Mouse (Mus musculus): ENCODE measurements around the gene Hoxa5.

Hoxa5 gene

GRCm38 (mm10) chr6:52196811-52197210 is 7.6 kb downstream of the Hoxa5 start:
- peak; percentile 8 for DNase-seq

DNA sequence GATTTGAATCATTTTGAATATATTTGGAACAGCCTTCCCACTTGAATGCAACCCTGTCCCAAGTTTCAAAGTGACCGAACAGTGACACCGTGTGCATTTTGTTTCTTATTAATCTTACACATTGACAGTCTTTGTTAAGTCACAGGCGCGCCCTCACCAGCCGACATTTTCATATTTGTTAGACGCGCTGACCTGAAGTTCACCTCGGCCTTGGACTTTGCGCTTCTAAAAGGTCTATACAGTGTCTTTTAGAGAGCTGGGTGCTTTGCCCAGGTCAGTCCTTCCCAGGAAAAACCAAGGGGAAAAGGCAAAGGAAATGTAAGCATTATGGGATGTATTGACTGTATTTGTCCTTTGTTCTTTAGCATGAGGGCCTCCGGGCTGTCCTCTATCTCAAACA is 9.7 kb downstream of the Hoxa5 start:
- peak; percentile 45 for DNase-seq

GRCm38 (mm10) chr6:52191860-52192550 is 12.4 kb downstream of the Hoxa5 start:
- DNase-seq: peak; percentile 91

GRCm38 (mm10) chr6:52190906-52191810 is 13.2 kb downstream of the Hoxa5 start, which contains the start of gene Hoxa4:
Gene Hoxa4 (minus strand): TSS chr6:52191753.
- peak; percentile 44 for DNase-seq

GRCm38 (mm10) chr6:52190410-52190809 is 14.0 kb downstream of the Hoxa5 start:
- no peak for DNase-seq

- peak; percentile 47 for DNase-seq
Measured at GRCm38 (mm10) chr6:52189909-52190308, 14.5 kb downstream of the Hoxa5 start.

DNA sequence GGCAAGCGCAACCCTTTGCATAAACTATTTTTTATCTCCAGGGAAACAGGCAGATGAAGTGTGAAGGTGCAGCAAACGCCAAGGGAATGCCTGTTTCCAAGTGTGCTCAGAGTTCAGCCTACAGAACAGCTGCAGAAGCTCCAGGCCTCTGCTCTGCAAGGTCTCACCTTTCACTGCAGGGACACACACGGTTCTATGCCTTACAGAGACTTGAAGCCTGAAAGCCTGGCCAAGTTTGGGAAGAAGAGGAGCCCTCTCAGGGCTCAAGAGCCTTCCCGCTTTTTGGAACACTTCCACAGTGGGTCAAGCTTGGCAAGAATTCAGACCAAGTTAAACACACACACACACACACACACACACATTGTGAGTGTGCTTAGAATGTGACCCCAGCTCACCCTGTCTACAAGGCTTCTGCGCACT is 15.2 kb downstream of the Hoxa5 start:
- peak; percentile 54 for DNase-seq

GRCm38 (mm10) chr6:52186500-52186899 is 17.9 kb downstream of the Hoxa5 start:
- no peak for DNase-seq

DNA sequence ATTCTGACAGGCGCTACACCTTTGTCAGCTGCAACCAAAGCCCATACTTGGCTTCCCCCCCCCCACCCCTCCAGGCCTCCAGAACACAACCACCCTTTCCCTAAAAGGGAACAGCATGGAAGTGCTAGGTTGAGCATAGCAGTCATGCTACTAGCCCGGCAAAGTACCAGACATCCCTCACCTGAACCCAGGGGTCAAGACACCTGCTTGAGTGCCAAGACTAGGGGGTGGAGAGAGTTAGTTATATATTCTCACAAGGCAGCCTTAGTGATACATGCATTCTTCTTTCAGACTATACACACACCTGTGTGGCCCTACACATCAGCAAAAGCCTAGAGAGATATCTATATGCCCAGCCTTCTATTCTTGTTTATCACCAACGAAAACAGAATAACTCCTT is 18.6 kb downstream of the Hoxa5 start:
- peak; percentile 37 for DNase-seq

- peak; percentile 44 for DNase-seq
Measured at GRCm38 (mm10) chr6:52185222-52185621, 19.2 kb downstream of the Hoxa5 start.

- DNase-seq: peak; percentile 33
Measured at GRCm38 (mm10) chr6:52184668-52185067, 19.7 kb downstream of the Hoxa5 start.

GRCm38 (mm10) chr6:52183311-52184080 is 20.9 kb downstream of the Hoxa5 start:
- DNase-seq: peak; percentile 73

- no peak for DNase-seq
Measured at GRCm38 (mm10) chr6:52182793-52183192, 21.6 kb downstream of the Hoxa5 start.

DNA sequence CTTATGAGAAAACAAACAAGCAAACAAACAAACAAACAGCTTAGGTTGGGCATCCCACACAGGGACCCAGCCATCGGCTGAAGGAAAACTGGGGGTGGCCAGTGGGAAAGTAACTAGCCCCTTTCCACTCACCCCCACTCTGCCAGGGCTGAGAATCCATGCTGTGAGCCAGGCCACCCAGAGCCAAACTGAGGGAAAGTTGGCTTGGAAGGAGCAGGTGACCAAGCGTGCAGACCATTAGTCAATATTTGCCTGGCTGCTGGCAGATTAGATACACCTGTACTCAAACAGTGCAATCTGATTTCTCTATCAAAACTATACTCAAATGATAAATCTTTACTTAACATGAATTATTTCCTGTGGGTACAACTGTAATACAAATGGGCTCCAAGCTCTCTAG is 22.4 kb downstream of the Hoxa5 start:
- DNase-seq: peak; percentile 41

DNA sequence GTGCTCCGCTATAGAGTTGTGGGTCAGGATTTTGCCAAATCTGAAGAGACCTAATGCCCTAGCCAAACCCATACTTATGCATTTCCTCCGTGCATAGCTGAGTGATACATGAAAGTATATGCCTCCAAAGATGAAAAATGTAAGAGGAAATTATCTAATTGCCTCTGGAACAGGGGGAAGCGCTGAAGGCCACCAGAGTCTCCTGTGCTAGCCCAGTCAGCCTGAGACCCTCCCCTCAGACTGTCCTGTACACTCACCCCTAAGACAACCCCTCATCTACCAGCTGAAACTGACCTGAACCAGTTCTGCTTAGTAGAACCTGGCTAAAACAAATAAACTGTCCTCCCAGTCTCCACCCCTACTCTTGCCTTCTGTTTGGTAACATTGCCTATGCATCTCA is 23.7 kb downstream of the Hoxa5 start:
- no peak for DNase-seq

DNA sequence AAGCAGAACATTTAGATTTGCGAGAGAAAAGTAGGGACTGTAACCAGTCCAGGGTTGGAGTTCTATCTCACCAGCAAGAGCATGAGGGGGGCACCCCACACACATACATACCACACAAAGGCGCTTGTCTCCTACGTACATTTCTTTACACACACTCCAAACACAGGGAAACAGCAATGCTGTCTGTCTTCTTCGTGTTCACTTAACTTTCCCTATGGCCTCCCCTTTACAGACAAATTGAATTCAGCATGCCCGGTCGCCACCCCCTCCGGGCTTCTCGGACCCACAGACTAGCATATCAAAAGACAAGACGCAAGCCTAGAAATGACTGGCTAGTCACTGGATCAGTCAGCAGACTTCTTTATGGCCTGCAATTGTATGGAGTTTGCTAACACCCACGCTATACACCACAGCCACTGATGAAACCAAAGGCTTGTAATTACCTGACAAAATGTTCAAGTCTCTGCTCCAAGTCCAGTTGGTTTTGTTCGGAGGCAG is 24.1 kb downstream of the Hoxa5 start:
- no peak for DNase-seq

DNA sequence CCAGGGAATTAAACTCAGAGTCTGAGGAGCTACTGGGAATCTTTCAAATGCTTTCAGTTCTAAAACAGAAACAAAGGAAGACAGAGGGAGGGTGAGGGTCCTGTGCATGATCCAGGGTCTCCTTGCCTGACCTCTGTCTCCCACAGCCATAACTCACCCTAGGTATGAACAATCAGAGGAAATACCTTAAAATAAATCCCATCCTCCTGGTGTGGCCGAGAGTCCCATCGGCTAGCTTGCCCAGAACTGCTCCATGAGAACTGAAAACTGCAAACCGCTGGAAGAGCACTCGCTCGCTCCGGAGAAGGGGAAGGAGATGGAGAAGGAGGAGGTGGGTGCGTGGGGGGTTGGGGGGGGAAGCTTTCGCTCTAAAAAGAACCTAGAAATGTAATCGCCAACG is 24.7 kb downstream of the Hoxa5 start:
- peak; percentile 29 for DNase-seq

DNA sequence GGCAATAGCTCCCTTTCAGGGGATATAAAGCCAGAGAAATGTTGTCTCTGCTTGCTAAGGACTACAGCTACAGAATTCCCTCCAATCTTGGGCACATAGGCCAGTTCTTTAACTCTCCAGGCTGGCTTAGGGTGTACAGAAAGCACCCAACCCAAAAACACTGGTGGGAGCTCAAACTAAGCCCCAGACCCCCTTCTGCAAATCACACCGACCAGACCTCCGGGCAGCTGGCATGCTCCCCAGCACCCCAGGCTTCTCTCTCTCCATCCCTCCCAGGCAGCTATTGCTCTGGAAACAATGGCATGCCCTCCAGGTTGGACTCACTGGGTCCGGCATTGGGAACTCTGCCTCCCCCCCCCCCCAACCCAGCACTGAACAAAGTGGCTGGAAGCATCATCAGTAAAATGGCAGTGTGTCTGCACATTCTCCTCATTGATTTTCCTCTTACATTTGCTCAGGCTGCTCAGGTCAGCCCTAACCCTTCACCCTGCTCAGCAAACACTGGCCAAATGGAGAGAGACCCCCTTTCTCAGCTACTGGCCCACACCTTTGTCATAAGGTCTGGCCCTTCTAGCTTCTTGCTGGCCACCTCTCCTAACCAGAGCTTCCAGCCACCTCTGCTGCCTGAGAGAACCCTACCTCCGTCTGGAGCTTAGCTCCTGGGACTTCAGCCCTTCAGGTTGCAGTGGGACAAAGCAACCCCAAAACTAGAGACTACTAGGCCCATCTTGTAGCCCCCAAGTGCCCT is 25.3 kb downstream of the Hoxa5 start:
- peak; percentile 32 for DNase-seq

DNA sequence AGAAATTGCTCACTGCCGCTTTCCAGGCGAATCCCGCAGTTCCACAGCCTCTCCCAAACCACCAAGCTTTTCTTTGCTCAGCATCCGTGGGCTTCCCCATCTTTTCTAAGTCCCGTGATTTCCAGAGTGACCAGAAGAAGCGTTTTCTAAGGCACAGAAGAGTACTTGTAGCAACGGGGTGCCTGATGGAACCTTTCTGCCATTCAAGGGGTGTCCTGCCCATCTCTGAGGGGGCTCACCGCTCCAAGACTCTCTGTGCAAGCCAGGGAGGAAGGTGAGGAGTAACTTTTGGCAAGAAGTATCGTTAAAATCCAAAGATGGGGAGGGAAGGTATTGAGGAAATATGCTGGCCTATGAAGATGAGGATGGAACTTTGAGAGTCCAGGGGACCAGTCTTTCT is 26.6 kb downstream of the Hoxa5 start:
- DNase-seq: no peak

- DNase-seq: peak; percentile 82
Measured at GRCm38 (mm10) chr6:52177061-52177735, 27.2 kb downstream of the Hoxa5 start, which contains the start of gene 5730596B20Rik. Gene 5730596B20Rik (plus strand): TSS chr6:52177498.

- DNase-seq: peak; percentile 46
Measured at GRCm38 (mm10) chr6:52176391-52176790, 28.0 kb downstream of the Hoxa5 start.

GRCm38 (mm10) chr6:52175864-52176263 is 28.5 kb downstream of the Hoxa5 start:
- peak; percentile 49 for DNase-seq
